In genomic region chr13:21183066-21183465, GRCm38 (mm10) we compare ENCODE assay signal across 23 mouse cellular contexts. TPM values are rescaled to one million over a fixed set of nuclear protein-coding genes. Genes with fewer than 3 reads are reported as not detected.
"Had no signal": no experiment of that assay in that cellular context is flagged by ENCODE, and none has a peak within 500 bp of the region (broad histone marks: within the 10 kb centered on the region; RNA-seq: fewer than 3 reads in every experiment).

No protein-coding gene starts in this region.

- H3K9ac ChIP-seq: limb, embryonic 12.5 days; midbrain, embryonic 12.5 days; stomach, embryonic 15.5 days had no signal

- H3K27ac ChIP-seq: limb, embryonic 12.5 days; macrophage; midbrain, embryonic 12.5 days; stomach, embryonic 15.5 days had no signal

- H3K4me3 ChIP-seq: limb, embryonic 12.5 days; megakaryocyte, embryonic 14.5 days; stomach, embryonic 15.5 days had no signal

- H3K9me3 ChIP-seq: limb, embryonic 12.5 days; megakaryocyte, embryonic 14.5 days; midbrain, embryonic 12.5 days; stomach, embryonic 15.5 days had no signal

- H3K27me3 ChIP-seq: limb, embryonic 12.5 days; megakaryocyte, embryonic 14.5 days; midbrain, embryonic 12.5 days; stomach, embryonic 15.5 days had no signal

- DNase-seq: kidney, adult 18-20 months; kidney, postnatal 25 days; layer of hippocampus, adult 9-11 months; layer of hippocampus, postnatal 36 days; lung, adult 2 months; lung, postnatal 10 days; right cerebral cortex, postnatal 14 days; thymus, adult 2 months; thymus, postnatal 25 days had no signal

RNA-seq across cellular contexts. Expression of gene Olfr1368, which starts 37.4 kb away (rescaled TPM):
- total RNA-seq: layer of hippocampus, postnatal 36 days; left cerebral cortex, adult 8-10 months; left cerebral cortex, postnatal 36 days; liver, adult 2 months; midbrain, postnatal 0 days had no signal
- polyA plus RNA-seq: kidney, embryonic 16.5 days; limb, embryonic 12.5 days; liver, adult 2 months; lung, adult 2 months; macrophage; midbrain, embryonic 12.5 days; midbrain, postnatal 0 days; neural tube, embryonic 14.5 days; spleen, adult 2 months; stomach, embryonic 15.5 days; thymus, adult 2 months; urinary bladder, adult 2 months had no signal

RNA-seq across cellular contexts. Expression of gene Olfr263, which starts 53.6 kb away (rescaled TPM):
- total RNA-seq: layer of hippocampus, postnatal 36 days; left cerebral cortex, adult 8-10 months; left cerebral cortex, postnatal 36 days; liver, adult 2 months; midbrain, postnatal 0 days had no signal
- polyA plus RNA-seq: kidney, embryonic 16.5 days; limb, embryonic 12.5 days; liver, adult 2 months; lung, adult 2 months; macrophage; midbrain, embryonic 12.5 days; midbrain, postnatal 0 days; neural tube, embryonic 14.5 days; spleen, adult 2 months; stomach, embryonic 15.5 days; testis, adult 2 months; thymus, adult 2 months; urinary bladder, adult 2 months had no signal
